Mouse (Mus musculus) stomach, embryonic 16.5 days (tissue): ENCODE measurements around the gene Ciao1. TPM values are rescaled to one million over a fixed set of nuclear protein-coding genes. Genes with fewer than 3 reads are reported as not detected.
A peak's percentile ranks its signal among the peaks of the same experiment; 100 is the strongest.
"Not testable (repeated sequence)": the region's sequence is repeated elsewhere in the genome, so short reads cannot be mapped to it uniquely, and the experiment has no call there.

Source experiments
- ATAC-seq: fragments of 200-750 bp; cut with Nextera tagmentation; 2 replicates; pipeline ENCODE4 v1.8.0; 2017; ENCODE audit warnings: moderate number of reproducible peaks, moderate TSS enrichment; ENCODE audit not compliant: insufficient read depth, low FRiP score
- H3K27ac ChIP-seq: fragments of 300-500 bp; sonication (generic); 2 replicates; pipeline ENCODE4 v1.5.1; 2014; ENCODE audit warnings: low read length
- H3K27me3 ChIP-seq: fragments of 300-500 bp; sonication (generic); 2 replicates; pipeline ENCODE4 v1.6.1; 2014; ENCODE audit warnings: low read length, control low read depth, mixed read lengths; ENCODE audit not compliant: control insufficient read depth, insufficient read depth
- H3K36me3 ChIP-seq: fragments of 300-500 bp; sonication (generic); 2 replicates; pipeline ENCODE4 v1.6.1; 2014; ENCODE audit warnings: low read length; ENCODE audit not compliant: control insufficient read depth, insufficient read depth
- H3K4me1 ChIP-seq: fragments of 300-500 bp; sonication (generic); 2 replicates; pipeline ENCODE4 v1.6.1; 2014; ENCODE audit warnings: low read length, control low read depth, mixed read lengths; ENCODE audit not compliant: control insufficient read depth, insufficient read depth
- H3K4me2 ChIP-seq: fragments of 300-500 bp; sonication (generic); 2 replicates; pipeline ENCODE4 v1.6.1; 2014; ENCODE audit warnings: low read depth, low read length, mixed read lengths
- H3K4me3 ChIP-seq: fragments of 300-500 bp; sonication (generic); replicated peaks from 2 replicates; pipeline ENCODE4 v1.5.1; 2014; ENCODE audit warnings: mild to moderate bottlenecking, low read length
- H3K9ac ChIP-seq: fragments of 300-500 bp; sonication (generic); 2 replicates; pipeline ENCODE4 v1.6.1; 2014; ENCODE audit warnings: low read length
- H3K9me3 ChIP-seq: fragments of 300-500 bp; sonication (generic); replicated peaks from 2 replicates; pipeline ENCODE4 v1.6.1; 2016; ENCODE audit warnings: low read length, control low read depth; ENCODE audit not compliant: control insufficient read depth
- WGBS: fragments of 180-500 bp; shearing (Covaris S2); extraction: QIAGEN DNeasy Blood & Tissue Kit; methylation state at CpG from one replicate; pipeline ENCODE4 v1.1.7; 2014; 5-methylcytosine and 5-hydroxymethylcytosine counted together
- polyA plus RNA-seq: library from polyadenylated mRNA; unstranded; fragments of >200 nt; fragmentation: Nextera tagmentation; extraction: Ambion mirVana; gene quantifications from 2 replicates; pipeline ENCODE4 v1.2.1, GENCODE M21; 2015

Ciao1 gene
- 58.3 and 58.7 TPM in 2 replicates for polyA plus RNA-seq

- Histone ChIP-seq H3K4me1 (peaks cover 23% of the 10 kb centered on the region), H3K9me3 (no peaks in the 10 kb centered on the region), H3K36me3 (peaks cover 7% of the 10 kb centered on the region), H3K4me3 (peak within 1 kb of the TSS; percentile 93), H3K4me2 (peak within 1 kb of the TSS; percentile 91), H3K27me3 (no peaks in the 10 kb centered on the region), H3K9ac (peak within 1 kb of the TSS; percentile 90), H3K27ac (peak within 1 kb of the TSS; percentile 78)
- under 1% methylated on average over 53 of the region's 53 CpGs for WGBS
- ATAC-seq = peak; percentile 99
These were observed at the start of gene Ciao1, which contains the start of gene Tmem127 for GRCm38 (mm10) chr2:127247592-127248333. TSS of gene Ciao1 (minus strand) at chr2:127247816. TSS of gene Tmem127 (plus strand) at chr2:127247908.

GRCm38 (mm10) chr2:127297001-127297805 lies 49.6 kb upstream of the Ciao1 start:
- WGBS = 90% methylated on average over 7 of the region's 7 CpGs
- no peaks in the 10 kb centered on the region for H3K4me1 ChIP-seq
- H3K36me3 ChIP-seq = peaks cover 17% of the 10 kb centered on the region; the same call in 1 of the 2 replicates
- no peaks in the 10 kb centered on the region for H3K9me3 ChIP-seq
- H3K9ac ChIP-seq = no peak overlapping the region
- H3K27me3 ChIP-seq = no peaks in the 10 kb centered on the region
- H3K27ac ChIP-seq = no peak overlapping the region
- no peak overlapping the region for H3K4me3 ChIP-seq
- no peak for ATAC-seq
- H3K4me2 ChIP-seq = no peak overlapping the region

DNA sequence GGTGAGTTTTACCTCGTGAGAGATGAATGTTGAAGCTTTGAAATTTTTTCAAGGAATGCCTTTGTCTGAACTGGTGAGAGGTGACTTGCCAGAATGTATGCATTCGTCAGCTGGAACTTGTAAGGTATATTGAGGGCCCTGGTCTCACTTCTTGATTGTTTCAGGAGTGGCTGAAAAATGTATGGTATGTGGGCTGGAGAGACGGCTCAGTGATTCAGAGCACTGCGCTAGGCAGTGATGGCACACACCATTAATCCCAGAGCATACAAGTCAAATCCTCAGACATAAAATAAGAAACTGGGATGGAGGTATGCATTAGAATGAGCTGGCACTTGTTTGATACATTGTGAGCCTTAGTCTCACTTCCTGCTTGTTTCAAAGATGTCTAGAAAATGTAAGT lies 44.6 kb upstream of the Ciao1 start:
- no peaks in the 10 kb centered on the region for H3K4me1 ChIP-seq
- H3K36me3 ChIP-seq = peaks cover 4% of the 10 kb centered on the region; the same call in 1 of the 2 replicates
- H3K9ac ChIP-seq = no peak overlapping the region
- no peak overlapping the region for H3K4me2 ChIP-seq
- no peak overlapping the region for H3K4me3 ChIP-seq
- no peaks in the 10 kb centered on the region for H3K27me3 ChIP-seq
- no peak overlapping the region for H3K27ac ChIP-seq
- no peak for ATAC-seq
- H3K9me3 ChIP-seq = no peaks in the 10 kb centered on the region
- WGBS = 62% methylated on average over 4 of the region's 4 CpGs

DNA sequence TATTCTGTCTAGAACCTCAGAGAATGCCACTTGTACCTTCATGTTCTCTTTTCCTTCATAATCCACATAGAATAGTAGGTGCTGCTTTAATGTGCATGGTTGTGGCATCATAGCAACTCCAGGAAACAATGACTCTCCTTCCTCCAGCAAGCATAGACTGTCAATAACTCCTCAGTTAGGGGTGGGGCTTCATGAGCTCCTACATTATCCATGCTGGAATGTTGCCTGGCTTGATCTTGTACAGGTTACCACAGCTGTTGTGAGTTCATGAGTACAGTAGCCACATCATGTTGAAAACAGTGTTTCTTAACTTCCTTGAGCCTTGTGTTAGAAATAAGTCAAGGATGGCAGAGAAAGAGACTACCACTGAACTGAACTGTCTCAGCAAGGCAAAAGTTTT lies 30.5 kb upstream of the Ciao1 start:
- Histone ChIP-seq H3K27ac (peak overlapping the region; percentile 24; the same call in 1 of the 2 replicates), H3K9me3 (no peaks in the 10 kb centered on the region), H3K36me3 (no peaks in the 10 kb centered on the region), H3K9ac (no peak overlapping the region), H3K4me1 (peaks cover 7% of the 10 kb centered on the region), H3K27me3 (no peaks in the 10 kb centered on the region), H3K4me2 (no peak overlapping the region), H3K4me3 (no peak overlapping the region)
- ATAC-seq = no peak

GRCm38 (mm10) chr2:127275551-127276320 lies 28.1 kb upstream of the Ciao1 start:
- Histone ChIP-seq H3K27ac (no peak overlapping the region), H3K4me1 (peaks cover 10% of the 10 kb centered on the region), H3K9ac (no peak overlapping the region), H3K36me3 (no peaks in the 10 kb centered on the region), H3K27me3 (no peaks in the 10 kb centered on the region), H3K9me3 (no peaks in the 10 kb centered on the region), H3K4me3 (no peak overlapping the region), H3K4me2 (no peak overlapping the region)
- WGBS = 70% methylated on average over 5 of the region's 5 CpGs
- ATAC-seq = no peak

GRCm38 (mm10) chr2:127274590-127274989 lies 27.0 kb upstream of the Ciao1 start:
- no peak overlapping the region for H3K9ac ChIP-seq
- H3K4me3 ChIP-seq = no peak overlapping the region
- WGBS = 95% methylated on average over 2 of the region's 2 CpGs
- H3K4me1 ChIP-seq = peaks cover 10% of the 10 kb centered on the region
- no peaks in the 10 kb centered on the region for H3K36me3 ChIP-seq
- no peak overlapping the region for H3K4me2 ChIP-seq
- no peaks in the 10 kb centered on the region for H3K9me3 ChIP-seq
- no peak for ATAC-seq
- no peak overlapping the region for H3K27ac ChIP-seq
- no peaks in the 10 kb centered on the region for H3K27me3 ChIP-seq

GRCm38 (mm10) chr2:127272806-127273205 lies 25.2 kb upstream of the Ciao1 start:
- Histone ChIP-seq H3K4me3 (no peak overlapping the region), H3K9me3 (no peaks in the 10 kb centered on the region), H3K27me3 (no peaks in the 10 kb centered on the region), H3K4me2 (no peak overlapping the region), H3K9ac (no peak overlapping the region), H3K27ac (no peak overlapping the region), H3K4me1 (peaks cover 10% of the 10 kb centered on the region), H3K36me3 (no peaks in the 10 kb centered on the region)
- no peak for ATAC-seq
- 93% methylated on average over 3 of the region's 3 CpGs for WGBS

GRCm38 (mm10) chr2:127272049-127272448 lies 24.4 kb upstream of the Ciao1 start:
- H3K9me3 ChIP-seq, H3K27me3 ChIP-seq, H3K9ac ChIP-seq, H3K36me3 ChIP-seq, H3K4me3 ChIP-seq, H3K4me1 ChIP-seq, H3K27ac ChIP-seq, ATAC-seq: not testable (repeated sequence)
- peak overlapping the region; percentile 79; the same call in 1 of the 2 replicates for H3K4me2 ChIP-seq
- 90% methylated on average over 4 of the region's 4 CpGs for WGBS
